Mouse (Mus musculus): ENCODE measurements around the gene Noc3l. TPM values are rescaled to one million over a fixed set of nuclear protein-coding genes. Genes with fewer than 3 reads are reported as not detected.
A peak's percentile ranks its signal among the peaks of the same experiment; 100 is the strongest.

Noc3l gene
- polyA plus RNA-seq, 1 experiment from 2014 or later, result 8.5 TPM

DNA sequence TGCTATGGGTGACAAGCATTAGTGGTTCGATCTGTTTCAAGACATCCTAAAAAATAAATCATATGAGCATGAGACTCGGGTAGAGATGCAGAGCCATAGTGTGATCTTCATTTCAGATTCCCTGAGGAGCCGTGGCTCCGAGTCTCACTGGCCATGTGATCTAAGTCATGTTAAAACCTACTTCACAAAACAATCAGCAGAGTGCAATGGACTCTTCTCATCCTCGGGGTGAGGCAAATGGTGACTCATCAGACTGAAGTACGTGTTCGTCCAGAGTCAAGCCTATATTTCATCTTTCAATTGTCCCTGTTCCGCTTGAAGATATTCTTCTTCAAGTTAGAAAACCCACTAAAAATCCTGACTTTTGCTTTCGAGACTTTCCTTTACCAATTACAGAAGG lies 35.5 kb downstream of the Noc3l start:
- Histone ChIP-seq H3K9ac (ENCODE audit: low read depth, low read length) (no peak overlapping the region), H3K4me1 (ENCODE audit: control insufficient read depth, insufficient read depth, low read length) (no peaks in the 10 kb centered on the region)
- WGBS, result 87% methylated on average over 9 of the region's 9 CpGs

GRCm38 (mm10) chr19:38778805-38779204 lies 40.2 kb downstream of the Noc3l start:
- H3K9ac ChIP-seq (ENCODE audit: low read depth, low read length), result no peak overlapping the region
- 68% methylated on average over 2 of the region's 2 CpGs for WGBS

More for the DNA sequence above, 35.5 kb downstream of the Noc3l start:
- H3K36me3 ChIP-seq (ENCODE audit: control insufficient read depth, insufficient read depth, low read length), result peaks cover 18% of the 10 kb centered on the region
- H3K27ac ChIP-seq (replicated peaks; ENCODE audit: low read depth, low read length), result no peak overlapping the region
- H3K27me3 ChIP-seq (replicated peaks; ENCODE audit: control insufficient read depth, insufficient read depth, low read length), result no peaks in the 10 kb centered on the region
- no peak overlapping the region for H3K4me2 ChIP-seq (ENCODE audit: low read depth, low read length)
- DNase-seq (ENCODE audit: low spot score) (no peak), ATAC-seq (ENCODE audit: low read depth) (no peak)
- H3K9me3 ChIP-seq (ENCODE audit: control insufficient read depth, low read length), result no peaks in the 10 kb centered on the region
- H3K4me3 ChIP-seq (ENCODE audit: low read depth, low read length), result no peak overlapping the region

DNA sequence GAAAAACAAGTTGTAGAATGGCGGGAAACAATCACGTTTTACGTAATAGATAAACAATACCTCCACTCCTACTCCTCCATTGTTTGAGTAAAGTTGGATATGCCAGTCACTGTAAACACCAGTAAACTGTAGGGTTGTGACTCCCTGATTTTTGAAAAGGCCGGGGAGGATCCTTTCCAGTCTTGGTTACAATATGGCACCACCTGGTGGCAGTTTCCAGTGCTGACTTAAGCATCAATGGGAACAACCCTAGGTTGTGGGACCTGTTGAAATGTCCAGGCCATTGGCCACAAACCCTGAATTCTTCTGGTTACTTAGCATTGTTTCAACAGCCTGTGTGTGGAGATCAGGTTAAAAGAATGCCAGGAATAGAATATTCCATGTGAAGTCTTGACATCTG lies 43.5 kb downstream of the Noc3l start:
- Histone ChIP-seq H3K4me1 (ENCODE audit: control insufficient read depth, insufficient read depth, low read length) (no peaks in the 10 kb centered on the region), H3K9me3 (ENCODE audit: control insufficient read depth, low read length) (no peaks in the 10 kb centered on the region), H3K36me3 (ENCODE audit: control insufficient read depth, insufficient read depth, low read length) (0 out of 2 replicates have a peak, but pooled peaks cover under 1% of the 10 kb centered on the region), H3K9ac (ENCODE audit: low read depth, low read length) (no peak overlapping the region), H3K27ac (replicated peaks; ENCODE audit: low read depth, low read length) (no peak overlapping the region), H3K4me3 (ENCODE audit: low read depth, low read length) (no peak overlapping the region), H3K27me3 (replicated peaks; ENCODE audit: control insufficient read depth, insufficient read depth, low read length) (no peaks in the 10 kb centered on the region), H3K4me2 (ENCODE audit: low read depth, low read length) (no peak overlapping the region)
- DNase-seq (ENCODE audit: low spot score), result peak; percentile 72
- no peak for ATAC-seq (ENCODE audit: low read depth)
- WGBS, result 47% methylated on average over 4 of the region's 4 CpGs

More at GRCm38 (mm10) chr19:38778805-38779204, 40.2 kb downstream of the Noc3l start:
- Histone ChIP-seq H3K4me1 (ENCODE audit: control insufficient read depth, insufficient read depth, low read length) (no peaks in the 10 kb centered on the region), H3K36me3 (ENCODE audit: control insufficient read depth, insufficient read depth, low read length) (0 out of 2 replicates have a peak, but pooled peaks cover 4% of the 10 kb centered on the region), H3K9me3 (ENCODE audit: control insufficient read depth, low read length) (no peaks in the 10 kb centered on the region), H3K4me3 (ENCODE audit: low read depth, low read length) (no peak overlapping the region), H3K4me2 (ENCODE audit: low read depth, low read length) (no peak overlapping the region), H3K27ac (replicated peaks; ENCODE audit: low read depth, low read length) (no peak overlapping the region), H3K27me3 (replicated peaks; ENCODE audit: control insufficient read depth, insufficient read depth, low read length) (no peaks in the 10 kb centered on the region)
- DNase-seq (ENCODE audit: low spot score), result no peak
- no peak for ATAC-seq (ENCODE audit: low read depth)

DNA sequence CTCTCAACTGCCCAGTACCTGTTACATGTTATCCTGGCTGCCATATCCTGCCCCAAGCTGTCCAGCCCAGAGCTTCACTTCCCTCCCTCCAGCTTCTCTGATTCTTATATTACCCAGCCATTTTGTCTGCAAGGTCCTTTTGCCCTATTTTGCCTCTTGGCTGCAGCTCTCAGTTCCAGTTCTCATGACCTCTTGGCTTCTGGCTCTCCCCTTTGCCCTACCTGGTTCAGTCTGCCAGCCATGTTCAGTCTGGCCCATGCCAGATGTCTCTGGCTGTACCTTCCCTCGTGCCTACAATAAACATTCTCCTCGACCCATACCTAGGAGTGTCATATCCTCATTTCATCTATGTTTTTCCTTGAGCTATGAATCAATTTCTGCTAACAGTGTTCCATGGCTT lies 52.7 kb downstream of the Noc3l start:
- Histone ChIP-seq H3K4me1 (ENCODE audit: control insufficient read depth, insufficient read depth, low read length) (no peaks in the 10 kb centered on the region), H3K27ac (replicated peaks; ENCODE audit: low read depth, low read length) (no peak overlapping the region), H3K9me3 (ENCODE audit: control insufficient read depth, low read length) (no peaks in the 10 kb centered on the region), H3K9ac (ENCODE audit: low read depth, low read length) (no peak overlapping the region), H3K27me3 (replicated peaks; ENCODE audit: control insufficient read depth, insufficient read depth, low read length) (no peaks in the 10 kb centered on the region), H3K4me2 (ENCODE audit: low read depth, low read length) (no peak overlapping the region), H3K4me3 (ENCODE audit: low read depth, low read length) (no peak overlapping the region), H3K36me3 (ENCODE audit: control insufficient read depth, insufficient read depth, low read length) (no peaks in the 10 kb centered on the region)
- ATAC-seq (ENCODE audit: low read depth) (no peak), DNase-seq (ENCODE audit: low spot score) (no peak)
- 69% methylated on average over 2 of the region's 2 CpGs for WGBS

DNA sequence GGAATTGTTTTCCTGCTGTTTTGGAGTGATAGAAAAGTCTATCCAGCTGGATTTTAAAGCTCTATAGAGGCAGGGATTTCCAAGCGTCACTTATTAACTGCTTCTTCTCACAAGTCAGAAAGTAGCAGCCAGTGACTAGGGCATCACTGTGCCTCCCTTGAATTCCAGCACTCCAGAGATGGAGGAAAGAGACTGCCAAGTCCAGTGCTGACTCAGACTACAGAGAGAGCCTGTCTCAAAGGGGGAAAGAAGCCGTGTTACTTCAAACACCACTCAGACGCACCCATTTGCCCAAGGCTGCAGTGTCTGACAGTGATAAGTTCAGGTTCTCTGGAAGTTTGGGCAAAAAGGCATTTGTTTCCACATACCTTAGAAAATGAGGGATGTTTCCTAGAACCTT lies 58.6 kb downstream of the Noc3l start:
- Histone ChIP-seq H3K27me3 (replicated peaks; ENCODE audit: control insufficient read depth, insufficient read depth, low read length) (no peaks in the 10 kb centered on the region), H3K4me3 (ENCODE audit: low read depth, low read length) (no peak overlapping the region), H3K9ac (ENCODE audit: low read depth, low read length) (no peak overlapping the region), H3K36me3 (ENCODE audit: control insufficient read depth, insufficient read depth, low read length) (peaks cover 6% of the 10 kb centered on the region; the same call in 1 of the 2 replicates), H3K4me1 (ENCODE audit: control insufficient read depth, insufficient read depth, low read length) (peaks cover 6% of the 10 kb centered on the region; the same call in 1 of the 2 replicates), H3K27ac (replicated peaks; ENCODE audit: low read depth, low read length) (no peak overlapping the region), H3K9me3 (ENCODE audit: control insufficient read depth, low read length) (no peaks in the 10 kb centered on the region), H3K4me2 (ENCODE audit: low read depth, low read length) (no peak overlapping the region)
- no peak for ATAC-seq (ENCODE audit: low read depth)
- DNase-seq (ENCODE audit: low spot score), result no peak
- 57% methylated on average over 3 of the region's 3 CpGs for WGBS

DNA sequence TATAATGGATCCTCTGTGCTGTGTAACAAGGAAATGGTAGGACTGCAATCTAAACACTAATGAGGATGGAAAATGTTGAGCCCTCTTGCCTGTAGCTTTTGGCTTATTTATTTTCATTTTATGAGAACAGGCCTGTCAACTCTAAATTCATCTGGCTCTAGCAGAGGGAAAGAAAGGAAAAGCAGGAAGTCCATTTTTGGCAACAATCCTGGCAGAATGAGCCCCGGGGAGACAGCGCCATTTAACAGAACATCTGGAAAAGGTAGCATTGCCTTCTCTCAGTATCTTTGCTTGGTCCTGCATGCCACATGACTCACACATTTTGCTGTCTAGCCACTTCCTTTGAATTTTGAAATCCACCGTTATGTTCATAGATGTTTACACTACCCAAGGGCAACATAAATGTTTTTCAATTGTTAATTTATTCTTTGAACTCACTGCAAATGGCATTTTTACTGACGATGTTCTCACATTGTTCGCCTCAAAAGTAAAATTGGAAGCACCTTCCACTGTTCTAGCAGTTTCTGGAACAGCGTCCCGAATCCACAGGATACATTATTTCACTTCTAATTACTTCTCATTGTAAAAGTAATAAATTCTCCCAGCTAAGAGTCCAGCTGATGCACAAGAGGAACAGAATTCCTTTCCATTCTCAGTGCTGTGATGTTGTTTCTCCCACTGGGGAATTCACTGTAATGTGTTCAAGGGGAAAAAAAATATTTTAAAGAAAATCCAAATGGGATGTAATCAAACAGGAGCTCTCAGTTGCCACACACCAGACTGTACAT lies 60.2 kb downstream of the Noc3l start:
- Histone ChIP-seq H3K9ac (ENCODE audit: low read depth, low read length) (no peak overlapping the region), H3K27me3 (replicated peaks; ENCODE audit: control insufficient read depth, insufficient read depth, low read length) (no peaks in the 10 kb centered on the region), H3K9me3 (ENCODE audit: control insufficient read depth, low read length) (no peaks in the 10 kb centered on the region), H3K36me3 (ENCODE audit: control insufficient read depth, insufficient read depth, low read length) (peaks cover 6% of the 10 kb centered on the region; the same call in 1 of the 2 replicates), H3K4me1 (ENCODE audit: control insufficient read depth, insufficient read depth, low read length) (peaks cover 6% of the 10 kb centered on the region; the same call in 1 of the 2 replicates), H3K4me2 (ENCODE audit: low read depth, low read length) (no peak overlapping the region), H3K4me3 (ENCODE audit: low read depth, low read length) (no peak overlapping the region), H3K27ac (replicated peaks; ENCODE audit: low read depth, low read length) (peak overlapping the region; percentile 30; the same call in 1 of the 2 replicates)
- ATAC-seq (ENCODE audit: low read depth) (peak; percentile 33; the same call in 1 of the 2 replicates), DNase-seq (ENCODE audit: low spot score) (peak; percentile 64)
- WGBS, result 48% methylated on average over 7 of the region's 7 CpGs

- 54% methylated on average over 5 of the region's 5 CpGs for WGBS
- H3K27ac ChIP-seq (replicated peaks; ENCODE audit: low read depth, low read length), result 0 out of 2 replicates have a peak overlapping the region, but pooled peaks have one; percentile 30
- no peak for ATAC-seq (ENCODE audit: low read depth)
Measured at GRCm38 (mm10) chr19:38758056-38758455, 61.0 kb downstream of the Noc3l start.

DNA sequence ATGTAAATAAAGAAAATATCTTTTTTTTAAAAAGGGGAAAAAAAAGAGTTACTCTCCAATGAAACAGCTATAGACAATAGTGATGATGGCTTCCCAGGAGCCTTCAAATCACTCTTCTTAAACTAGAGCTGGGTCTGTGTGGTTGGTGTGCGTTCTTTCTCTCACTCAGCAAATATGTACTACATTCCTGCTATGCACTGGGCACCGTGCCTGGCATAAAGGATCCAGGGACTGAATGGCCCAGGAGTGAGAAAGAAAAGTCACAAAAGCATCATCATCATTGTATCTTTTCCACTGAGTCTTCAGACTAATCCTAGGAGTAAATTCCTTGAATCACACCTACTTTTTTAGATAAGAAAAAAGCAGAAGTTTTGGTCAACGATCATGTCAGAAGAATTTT lies 61.9 kb downstream of the Noc3l start:
- ATAC-seq (ENCODE audit: low read depth), result no peak

More at GRCm38 (mm10) chr19:38758056-38758455, 61.0 kb downstream of the Noc3l start:
- no peak overlapping the region for H3K9ac ChIP-seq (ENCODE audit: low read depth, low read length)
- no peak overlapping the region for H3K4me3 ChIP-seq (ENCODE audit: low read depth, low read length)
- H3K9me3 ChIP-seq (ENCODE audit: control insufficient read depth, low read length), result no peaks in the 10 kb centered on the region
- H3K36me3 ChIP-seq (ENCODE audit: control insufficient read depth, insufficient read depth, low read length), result peaks cover 6% of the 10 kb centered on the region; the same call in 1 of the 2 replicates
- H3K27me3 ChIP-seq (replicated peaks; ENCODE audit: control insufficient read depth, insufficient read depth, low read length), result no peaks in the 10 kb centered on the region
- DNase-seq (ENCODE audit: low spot score), result no peak
- H3K4me1 ChIP-seq (ENCODE audit: control insufficient read depth, insufficient read depth, low read length), result peaks cover 6% of the 10 kb centered on the region; the same call in 1 of the 2 replicates
- no peak overlapping the region for H3K4me2 ChIP-seq (ENCODE audit: low read depth, low read length)

More for the DNA sequence above, 61.9 kb downstream of the Noc3l start:
- 79% methylated on average over 3 of the region's 3 CpGs for WGBS
- Histone ChIP-seq H3K4me1 (ENCODE audit: control insufficient read depth, insufficient read depth, low read length) (peaks cover 6% of the 10 kb centered on the region; the same call in 1 of the 2 replicates), H3K4me2 (ENCODE audit: low read depth, low read length) (no peak overlapping the region), H3K9ac (ENCODE audit: low read depth, low read length) (no peak overlapping the region), H3K9me3 (ENCODE audit: control insufficient read depth, low read length) (no peaks in the 10 kb centered on the region), H3K27me3 (replicated peaks; ENCODE audit: control insufficient read depth, insufficient read depth, low read length) (no peaks in the 10 kb centered on the region), H3K4me3 (ENCODE audit: low read depth, low read length) (no peak overlapping the region), H3K36me3 (ENCODE audit: control insufficient read depth, insufficient read depth, low read length) (peaks cover 6% of the 10 kb centered on the region; the same call in 1 of the 2 replicates), H3K27ac (replicated peaks; ENCODE audit: low read depth, low read length) (no peak overlapping the region)
- DNase-seq (ENCODE audit: low spot score), result no peak

Measured in embryonic facial prominence, embryonic 14.5 days (tissue).